Mouse (Mus musculus) erythroblast, embryonic 14.5 days (primary cell): ENCODE measurements around the gene Bnipl.

Experiments used
- GATA1 ChIP-seq: IDR thresholded peaks from 2 replicates; pipeline ENCODE4 v1.6.1; 2012; ENCODE audit warnings: low read length, inconsistent platforms, mixed read lengths
- TAL1 ChIP-seq: IDR thresholded peaks from 3 replicates; pipeline ENCODE4 v1.6.1; 2012; ENCODE audit warnings: low read length, inconsistent platforms, mixed read lengths

- TF ChIP-seq TAL1 = no peak
- no peak for TF ChIP-seq GATA1
Observed at GRCm38 (mm10) chr3:95282865-95283588, 32.0 kb upstream of the Bnipl start.
